Mouse (Mus musculus) lung, adult 2 months (tissue): ENCODE results near the gene Plcl2.

ENCODE experiments used
- CTCF ChIP-seq: fragments of 200-500 bp; IDR thresholded peaks from 2 replicates; pipeline ENCODE4 v1.5.1; 2011; ENCODE audit warnings: mild to moderate bottlenecking, low read length, control low read depth; ENCODE audit not compliant: insufficient read depth
- POLR2A ChIP-seq: fragments of 200-500 bp; IDR thresholded peaks from 2 replicates; pipeline ENCODE4 v1.6.1; 2011; ENCODE audit warnings: low read depth, mild to moderate bottlenecking, control low read depth, low read length, borderline replicate concordance; ENCODE audit errors: extremely low read depth

GRCm38 (mm10) chr17:50467438-50467837, 41.8 kb upstream of the Plcl2 start:
- TF ChIP-seq CTCF = no peak
- TF ChIP-seq POLR2A = no peak
